Mouse (Mus musculus): ENCODE measurements around the gene Gsta2. TPM values are rescaled to one million over a fixed set of nuclear protein-coding genes. Genes with fewer than 3 reads are reported as not detected.
"Not testable (repeated sequence)": the region's sequence is repeated elsewhere in the genome, so short reads cannot be mapped to it uniquely, and the experiment has no call there.

Gene Gsta2
- total RNA-seq, 2 experiments from 2014 or later = not detected

DNA sequence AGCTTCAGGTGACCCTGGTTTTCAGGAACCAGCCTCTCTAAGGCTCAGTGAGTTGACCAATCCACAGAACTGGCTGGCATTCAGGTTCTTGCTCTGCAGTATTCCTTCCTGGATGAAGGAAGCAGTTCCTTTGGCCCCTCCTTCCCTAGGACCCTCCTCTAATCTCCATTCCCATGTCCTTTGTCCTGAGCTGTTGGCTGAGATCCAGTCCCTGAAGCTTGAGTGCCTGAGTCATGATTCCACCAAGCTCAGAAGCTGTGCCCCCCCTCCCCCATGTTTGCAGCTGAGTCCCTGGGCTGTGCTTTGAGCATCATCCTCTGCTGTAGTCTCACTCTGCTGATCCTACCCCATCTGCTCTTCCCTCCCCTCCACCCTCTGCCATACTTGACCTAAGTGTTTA, 18.5 kb downstream of the Gsta2 start:
- DNase-seq; intact Hi-C loops (cut with DNase I; ENCODE audit: low total_unique reads): not testable (repeated sequence)

DNA sequence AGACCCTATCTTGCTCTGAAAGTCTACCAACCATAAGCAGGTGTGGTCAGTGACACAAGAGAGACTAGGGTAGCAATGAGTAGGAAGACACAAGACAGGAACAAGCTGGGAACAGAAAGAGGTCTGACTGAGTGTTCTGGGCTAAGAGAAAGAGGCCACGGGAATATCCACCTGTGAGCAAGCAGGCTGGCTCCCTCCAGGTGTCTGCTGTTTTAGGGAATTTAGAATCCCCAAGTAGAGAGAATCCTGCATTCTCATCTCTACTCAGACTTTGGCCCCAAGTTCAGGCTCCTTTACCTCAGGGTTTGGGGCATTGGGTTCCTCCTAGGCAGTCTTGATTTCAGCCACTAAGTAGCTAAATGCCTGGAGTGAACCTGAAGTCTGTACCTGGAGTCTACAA, 28.3 kb downstream of the Gsta2 start, which contains the start of gene Omt2b:
Omt2b (plus strand) TSS at position 301 of the 400 bp plus-strand sequence.
- intact Hi-C loops (cut with DNase I; ENCODE audit: low total_unique reads) = not testable (repeated sequence)

DNA sequence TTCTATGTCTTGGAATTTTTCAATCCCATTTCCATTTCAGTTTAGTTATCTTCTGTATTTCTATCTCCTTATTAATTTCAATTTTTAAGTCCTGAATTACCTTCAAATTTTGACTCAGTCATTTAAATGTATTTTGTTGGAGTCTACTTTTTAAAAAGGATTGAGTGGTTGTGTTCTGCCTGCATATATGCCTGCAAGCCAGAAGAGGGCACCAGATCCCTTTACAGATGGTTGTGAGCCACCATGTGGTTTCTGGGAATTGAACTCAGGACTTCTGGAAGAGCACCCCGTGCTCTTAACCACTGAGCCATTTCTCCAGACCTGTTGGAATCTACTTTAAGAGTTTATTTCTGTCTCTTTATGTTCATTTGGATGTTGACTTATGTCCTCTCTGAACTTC, 36.1 kb downstream of the Gsta2 start:
- no peak for DNase-seq
- intact Hi-C loops (cut with DNase I; ENCODE audit: low total_unique reads) = no loop called here

More for the DNA sequence above, 28.3 kb downstream of the Gsta2 start, which contains the start of gene Omt2b:
- not testable (repeated sequence) for DNase-seq

DNA sequence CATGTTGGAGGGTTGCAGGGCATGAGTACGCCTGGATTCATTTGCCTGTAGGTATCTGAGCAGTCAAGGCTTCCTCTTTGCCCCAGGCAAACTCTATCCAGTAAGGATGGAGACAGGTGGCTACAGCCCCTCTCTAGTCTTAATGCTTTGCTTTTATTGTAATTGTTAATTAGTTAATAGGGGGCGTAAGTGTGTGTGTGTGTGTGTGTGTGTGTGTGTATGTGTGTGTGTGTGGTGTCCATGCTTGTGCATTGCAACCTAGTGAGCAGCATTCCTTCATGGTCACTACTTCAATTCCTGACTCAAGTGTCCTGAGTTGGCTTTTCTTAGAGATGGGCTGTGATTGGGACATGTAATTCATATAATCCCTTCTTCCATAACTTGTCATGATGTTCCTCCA, 40.9 kb downstream of the Gsta2 start, which contains the start of gene Omt2a:
Omt2a (minus strand) TSS at position 101 of the 400 bp plus-strand sequence.
- intact Hi-C loops (cut with DNase I; ENCODE audit: low total_unique reads) = no loop called here
- DNase-seq = no peak

DNA sequence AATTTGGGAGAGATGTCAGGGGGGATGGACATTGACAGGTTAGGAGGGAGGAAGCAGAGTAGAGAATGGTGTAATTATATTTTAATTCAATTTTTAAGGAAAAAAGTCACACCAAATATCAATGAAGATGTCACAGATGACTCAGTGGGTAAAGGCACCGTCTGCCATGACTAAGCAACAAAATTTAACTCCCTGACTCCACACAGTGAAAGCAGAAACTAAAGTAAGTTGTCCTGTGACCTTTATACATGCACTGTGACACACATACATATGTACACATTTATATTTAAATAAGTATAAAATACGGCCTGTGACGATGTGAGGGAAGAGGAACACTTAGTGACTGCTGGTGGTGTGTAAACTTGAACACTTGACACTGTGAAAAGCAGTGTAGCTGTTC, 47.5 kb downstream of the Gsta2 start:
- intact Hi-C loops (cut with DNase I; ENCODE audit: low total_unique reads); DNase-seq: not testable (repeated sequence)

DNA sequence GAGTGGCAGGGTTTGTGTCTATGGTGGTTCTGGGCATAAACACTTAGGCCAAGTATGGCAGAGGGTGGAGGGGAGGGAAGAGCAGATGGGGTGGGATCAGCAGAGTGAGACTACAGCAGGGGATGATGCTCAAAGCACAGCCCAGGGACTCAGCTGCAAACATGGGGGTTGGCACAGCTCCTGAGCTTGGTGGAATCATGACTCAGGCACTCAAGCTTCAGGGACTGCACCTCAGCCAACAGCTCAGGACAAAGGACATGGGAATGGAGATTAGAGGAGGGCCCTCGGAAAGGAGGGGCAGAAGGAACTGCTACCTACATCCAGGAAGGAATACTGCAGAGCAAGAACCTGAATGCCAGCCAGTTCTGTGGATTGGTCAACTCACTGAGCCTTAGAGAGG, 56.4 kb downstream of the Gsta2 start:
- intact Hi-C loops (cut with DNase I; ENCODE audit: low total_unique reads) = not testable (repeated sequence)

DNA sequence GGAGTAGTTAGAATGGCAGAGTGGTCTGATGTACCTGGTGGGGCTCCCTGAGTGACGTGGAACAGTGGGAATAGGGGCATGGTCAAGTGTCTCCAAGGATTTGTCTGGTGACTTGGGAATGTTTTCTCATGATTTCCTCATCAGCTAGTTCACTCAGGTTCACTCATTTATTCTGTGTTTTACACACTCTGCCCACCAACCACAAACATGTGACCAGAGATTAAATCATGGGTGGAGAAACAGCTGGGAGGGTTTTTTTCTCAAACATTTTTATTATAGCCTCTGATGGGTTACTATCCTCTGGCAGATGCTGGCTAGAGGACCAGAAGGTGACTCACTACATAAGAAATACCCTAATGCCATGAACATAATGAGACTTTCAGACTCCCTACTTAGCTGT, 57.4 kb downstream of the Gsta2 start:
- intact Hi-C loops (cut with DNase I; ENCODE audit: low total_unique reads) = no loop called here
- no peak for DNase-seq

More for the DNA sequence above, 56.4 kb downstream of the Gsta2 start:
- not testable (repeated sequence) for DNase-seq

DNA sequence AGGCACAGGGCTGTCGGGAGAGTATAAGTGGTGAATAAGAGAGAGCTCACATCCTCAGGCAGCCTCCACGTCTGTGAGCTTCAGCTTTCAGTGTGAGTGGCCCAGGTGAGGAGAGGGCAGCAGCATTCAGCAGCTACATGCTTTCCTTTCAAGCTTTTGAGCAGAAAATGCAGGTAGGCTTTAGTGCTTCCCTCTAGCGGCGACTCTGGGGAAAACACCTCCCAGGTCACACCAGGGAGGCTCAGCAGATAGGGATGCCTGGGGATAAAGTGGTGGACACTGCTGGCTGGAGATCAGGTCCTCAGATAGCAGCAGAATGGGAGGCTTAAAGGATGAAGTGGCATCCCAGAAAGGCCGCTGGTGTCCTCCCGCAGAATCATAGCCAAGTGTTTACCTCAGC, 59.5 kb downstream of the Gsta2 start:
- intact Hi-C loops (cut with DNase I; ENCODE audit: low total_unique reads) = not testable (repeated sequence)
- peak; percentile 14 for DNase-seq

DNA sequence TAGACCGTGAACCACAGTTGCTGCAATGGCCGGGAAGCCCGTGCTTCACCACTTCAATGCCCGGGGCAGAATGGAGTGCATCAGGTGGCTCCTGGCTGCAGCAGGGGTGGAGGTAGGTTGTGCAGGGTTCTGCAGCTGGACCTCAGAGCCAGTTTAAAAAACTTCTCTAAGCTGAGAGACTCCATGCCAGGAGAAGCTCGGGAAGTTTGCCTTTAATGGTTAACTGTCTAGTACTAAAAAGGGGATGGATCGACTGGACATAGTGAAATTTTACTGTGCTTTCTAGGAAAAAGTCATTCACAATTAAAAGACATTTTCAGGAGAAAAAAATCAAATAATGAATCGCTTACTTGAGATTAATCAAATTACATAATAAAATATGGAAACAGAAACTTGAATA, 60.8 kb downstream of the Gsta2 start:
- intact Hi-C loops (cut with DNase I; ENCODE audit: low total_unique reads); DNase-seq: not testable (repeated sequence)

DNA sequence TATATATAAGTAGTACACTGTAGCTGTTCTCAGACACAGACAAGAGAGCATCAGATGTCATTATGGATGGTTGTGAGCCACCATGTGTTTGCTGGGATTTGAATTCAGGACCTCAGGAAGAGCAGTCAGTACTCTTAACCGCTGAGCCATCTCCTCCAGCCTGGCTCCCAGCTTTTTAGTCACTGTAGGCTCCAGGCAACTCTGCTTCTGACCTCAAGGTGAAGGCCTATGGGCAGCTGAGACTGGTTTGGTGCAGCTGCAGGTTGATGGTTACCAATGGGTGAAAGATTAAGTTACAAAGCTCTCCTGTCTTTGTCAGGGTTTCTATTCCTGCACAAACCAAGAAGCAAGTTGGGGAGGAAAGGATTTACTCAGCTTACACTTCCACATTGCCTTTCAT, 61.9 kb downstream of the Gsta2 start:
- intact Hi-C loops (cut with DNase I; ENCODE audit: low total_unique reads); DNase-seq: not testable (repeated sequence)

DNA sequence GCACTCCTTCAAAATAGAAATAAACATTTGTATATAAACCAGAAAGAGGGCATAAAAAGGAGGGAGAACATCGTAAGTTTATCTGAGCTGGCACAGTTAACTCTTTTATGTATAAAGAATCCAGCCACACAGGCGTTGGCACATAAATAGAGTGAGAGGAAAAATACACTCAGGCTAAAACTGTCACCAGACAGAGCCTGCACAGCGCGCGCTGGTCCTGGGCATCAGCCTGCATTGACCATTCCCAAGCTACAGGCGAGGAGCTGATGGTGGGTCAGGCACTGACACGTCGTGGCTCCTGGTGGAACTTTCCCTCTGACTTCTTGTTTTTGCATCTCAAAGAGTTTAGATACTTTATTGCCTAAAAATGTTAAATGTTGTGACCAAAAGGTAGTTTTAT, 63.1 kb downstream of the Gsta2 start:
- intact Hi-C loops (cut with DNase I; ENCODE audit: low total_unique reads); DNase-seq: not testable (repeated sequence)

DNA sequence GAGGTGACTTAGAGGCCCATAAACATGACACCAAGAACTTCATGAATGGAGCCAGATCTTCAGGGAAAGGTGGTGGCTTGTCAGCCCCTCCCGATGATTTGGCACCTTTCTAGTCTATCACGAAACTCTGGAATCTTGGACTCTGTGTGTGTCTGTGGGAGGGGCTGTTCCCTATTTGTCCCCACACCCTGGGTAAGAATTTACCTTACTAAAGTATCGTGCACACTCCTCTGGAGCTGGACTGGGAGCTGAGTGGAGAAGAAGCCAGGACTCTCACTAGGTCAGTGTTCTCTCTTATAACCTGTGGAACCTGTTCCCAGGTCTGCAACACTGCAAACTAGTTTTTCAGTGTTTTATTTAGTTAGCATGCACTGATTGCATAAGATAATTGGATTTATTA, 65.9 kb downstream of the Gsta2 start, which contains the start of gene Gm10639:
Gm10639 (plus strand) TSS at position 201 of the 400 bp plus-strand sequence.
- DNase-seq; intact Hi-C loops (cut with DNase I; ENCODE audit: low total_unique reads): not testable (repeated sequence)

DNA sequence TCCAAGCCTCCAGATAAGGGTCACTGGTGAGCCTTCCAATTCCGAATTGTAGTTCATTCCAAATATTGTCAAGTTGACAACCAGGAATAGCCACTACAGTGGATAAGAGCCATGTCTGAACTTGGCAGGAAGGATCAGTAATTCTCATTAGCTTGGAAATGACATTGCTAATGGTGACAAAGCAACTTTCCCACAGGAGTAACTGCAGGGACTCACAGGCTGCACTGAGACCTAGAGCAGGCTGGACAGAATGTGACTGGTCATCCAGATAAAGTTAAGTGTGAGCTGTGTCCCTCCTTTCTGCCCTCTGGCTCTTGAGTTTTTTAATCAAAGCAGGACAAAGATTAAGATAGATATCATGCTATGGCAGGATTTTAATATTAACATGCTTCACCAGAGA, 66.5 kb downstream of the Gsta2 start:
- intact Hi-C loops (cut with DNase I; ENCODE audit: low total_unique reads); DNase-seq: not testable (repeated sequence)

DNA sequence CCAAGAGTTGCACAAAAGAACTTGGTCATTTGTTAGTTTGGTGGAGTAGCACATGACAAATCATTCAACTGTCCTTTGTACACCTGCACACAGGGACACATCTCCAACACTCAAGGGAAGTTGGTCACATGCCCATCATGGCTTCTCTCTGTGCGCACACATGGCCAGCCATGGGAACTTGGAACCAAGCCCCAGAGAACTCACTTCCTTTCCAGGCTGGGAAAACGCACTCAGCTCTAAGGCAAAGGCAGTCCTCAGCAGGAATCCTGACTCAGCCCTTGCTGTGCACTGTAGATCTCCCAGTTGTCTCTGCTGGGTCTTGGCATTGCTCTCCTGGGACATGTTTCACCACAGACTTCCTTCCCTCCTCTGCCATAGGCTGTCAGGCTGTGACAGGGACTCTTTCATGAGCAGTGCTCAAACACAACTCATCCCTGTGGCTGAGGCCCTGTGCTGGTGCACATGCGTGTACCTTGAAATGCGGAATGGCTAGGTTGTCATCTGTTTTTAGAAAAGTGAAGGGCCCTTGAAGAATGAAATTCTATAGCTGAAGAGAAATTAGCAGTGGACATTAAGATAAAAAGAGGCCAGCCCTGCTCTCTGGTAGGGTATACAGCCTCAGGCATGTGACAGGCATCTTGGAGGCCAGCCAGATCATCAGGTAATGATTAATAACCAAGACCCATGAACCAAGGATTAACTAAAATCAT, 73.4 kb downstream of the Gsta2 start:
- DNase-seq; intact Hi-C loops (cut with DNase I; ENCODE audit: low total_unique reads): not testable (repeated sequence)

Other genes with a start within 250 kb of the Gsta2 start
- 10 to 100 TPM; 60.8 to 68.0 TPM for gene Fbxo9, start 246.7 kb downstream of the Gsta2 start, total RNA-seq (2021)
- gene Ick, start 246.6 kb downstream of the Gsta2 start, total RNA-seq (2021) = 10 to 100 TPM; 11.1 to 13.2 TPM
- 10 to 100 TPM; 10.9 to 12.1 TPM for gene Gsta4, start 173.0 kb downstream of the Gsta2 start, total RNA-seq (2021)
- not detected for gene Gsta1, start 125.1 kb downstream of the Gsta2 start, total RNA-seq (2021)
- not detected for gene Gm3776, start 98.7 kb downstream of the Gsta2 start, total RNA-seq (2021)
- not detected for gene Gm10639, start 65.9 kb downstream of the Gsta2 start, total RNA-seq (2021)
- not detected for gene Omt2a, start 41.0 kb downstream of the Gsta2 start, total RNA-seq (2021)
- gene Omt2b, start 28.2 kb downstream of the Gsta2 start, total RNA-seq (2021) = not detected
- not detected for gene Dppa5a, start 12.4 kb upstream of the Gsta2 start, total RNA-seq (2021)
- gene Ooep, start 22.9 kb upstream of the Gsta2 start, total RNA-seq (2021) = under 1 TPM in 1 of 2 experiments, not detected in 1; 0.11 TPM
- not detected for gene Ddx43, start 40.0 kb upstream of the Gsta2 start, total RNA-seq (2021)
- under 1 TPM; 0.29 to 0.31 TPM for gene Cgas, start 87.4 kb upstream of the Gsta2 start, total RNA-seq (2021)
- gene Mto1, start 92.4 kb upstream of the Gsta2 start, total RNA-seq (2021) = 10 to 100 TPM; 14.4 to 17.3 TPM
- not detected for gene Gm17324, start 93.0 kb upstream of the Gsta2 start, total RNA-seq (2021)
- gene Eef1a1, start 133.4 kb upstream of the Gsta2 start, total RNA-seq (2021) = 1,000 to 10,000 TPM; 1,398 to 1,669 TPM
- 1 to 10 TPM; 3.9 to 4.6 TPM for gene Slc17a5, start 232.3 kb upstream of the Gsta2 start, total RNA-seq (2021)